Mouse (Mus musculus) MEL (cell line): ENCODE measurements at regions not wholly inside any gene's neighbourhood (a gene's known extent, or its start where the extent isn't known, plus 50 kb on each side); places are given as distances from the start of the nearest gene placed in this dataset.

Experiments used
- DNase-seq: peaks from one replicate; pipeline ENCODE4 v3.0.0; 2011; ENCODE audit warnings: low read depth, low spot score
- H3K27ac ChIP-seq: 2 replicates; pipeline ENCODE4 v1.5.1; 2012; ENCODE audit warnings: low read depth, mild to moderate bottlenecking, control low read depth, low read length, moderate library complexity; ENCODE audit not compliant: control insufficient read depth
- H3K27me3 ChIP-seq, 2 experiments: fragments of 150-350 bp in 1 of 2; sonication (generic) in 1 of 2; 2 replicates each; pipeline ENCODE4 v1.6.1; 2012; ENCODE audit warnings: low read length in 2 of 2, mild to moderate bottlenecking in 2 of 2, improper control_type of control experiment in 1 of 2, moderate library complexity in 1 of 2; ENCODE audit not compliant: insufficient read depth in 2 of 2, control insufficient read depth in 1 of 2
- H3K36me3 ChIP-seq, 2 experiments: 2 replicates each; pipeline ENCODE4 v1.6.1; 2012 to 2014; ENCODE audit warnings: low read length in 2 of 2, improper control_type of control experiment in 1 of 2, inconsistent platforms in 1 of 2, mild to moderate bottlenecking in 1 of 2; ENCODE audit not compliant: insufficient read depth in 2 of 2, control insufficient read depth in 1 of 2
- H3K4me1 ChIP-seq, 2 experiments: fragments of 150-350 bp in 1 of 2; sonication (generic) in 1 of 2; 2 replicates each; pipeline ENCODE4 v1.6.1; 2012; ENCODE audit warnings: low read length in 2 of 2, improper control_type of control experiment in 1 of 2, mild to moderate bottlenecking in 1 of 2; ENCODE audit not compliant: insufficient read depth in 2 of 2, control insufficient read depth in 1 of 2
- H3K4me3 ChIP-seq, 2 experiments: fragments of 150-350 bp in 1 of 2; sonication (generic) in 1 of 2; 2 replicates each; pipeline ENCODE4 v1.5.1; 2012; ENCODE audit warnings: low read depth in 2 of 2, low read length in 2 of 2, mild to moderate bottlenecking in 2 of 2, moderate library complexity in 2 of 2, control low read depth in 1 of 2, improper control_type of control experiment in 1 of 2; ENCODE audit not compliant: control insufficient read depth in 1 of 2, insufficient read depth in 1 of 2
- H3K79me2 ChIP-seq: 2 replicates; pipeline ENCODE4 v1.6.1; 2012; ENCODE audit warnings: mild to moderate bottlenecking, low read length, moderate library complexity; ENCODE audit not compliant: control insufficient read depth, poor library complexity, insufficient read depth
- H3K9ac ChIP-seq: 2 replicates; pipeline ENCODE4 v1.6.1; 2012; ENCODE audit warnings: low read depth, mild to moderate bottlenecking, control low read depth, low read length, moderate library complexity; ENCODE audit not compliant: control insufficient read depth, poor library complexity, severe bottlenecking
- H3K9me3 ChIP-seq: fragments of 150-350 bp; sonication (generic); replicated peaks from 2 replicates; pipeline ENCODE4 v1.6.1; 2012; ENCODE audit warnings: mild to moderate bottlenecking, low read length, improper control_type of control experiment, moderate library complexity; ENCODE audit not compliant: insufficient read depth
- CHD2 ChIP-seq: IDR thresholded peaks from 2 replicates; pipeline ENCODE4 v1.6.1; 2011; ENCODE audit warnings: low read length, improper control_type of control experiment
- CTCF ChIP-seq, 3 experiments: IDR thresholded peaks in 2 of 3; conservative IDR thresholded peaks in 1 of 3; 2 replicates each; pipeline ENCODE4 v1.5.1; 2011 to 2012; ENCODE audit warnings: low read length in 3 of 3, low read depth in 2 of 3, mild to moderate bottlenecking in 2 of 3, improper control_type of control experiment in 1 of 3, inconsistent platforms in 1 of 3, mixed read lengths in 1 of 3, moderate library complexity in 1 of 3; ENCODE audit not compliant: control insufficient read depth in 1 of 3, insufficient read depth in 1 of 3, poor library complexity in 1 of 3, severe bottlenecking in 1 of 3
- E2F4 ChIP-seq: IDR thresholded peaks from 2 replicates; pipeline ENCODE4 v1.6.1; 2011; ENCODE audit warnings: low read depth, low read length, improper control_type of control experiment, borderline replicate concordance
- ETS1 ChIP-seq: IDR thresholded peaks from 2 replicates; pipeline ENCODE4 v1.6.1; 2012; ENCODE audit warnings: low read depth, mild to moderate bottlenecking, inconsistent platforms, low read length, improper control_type of control experiment, moderate library complexity
- KAT2A ChIP-seq: conservative IDR thresholded peaks from 2 replicates; pipeline ENCODE4 v1.6.1; 2012; ENCODE audit warnings: low read depth, low read length, improper control_type of control experiment, inconsistent platforms
- MAFK ChIP-seq: IDR thresholded peaks from 2 replicates; pipeline ENCODE4 v1.6.1; 2011; ENCODE audit warnings: low read depth, mild to moderate bottlenecking, low read length, improper control_type of control experiment, borderline replicate concordance
- MAZ ChIP-seq: IDR thresholded peaks from 2 replicates; pipeline ENCODE4 v1.6.1; 2012; ENCODE audit warnings: low read depth, mild to moderate bottlenecking, inconsistent platforms, low read length, improper control_type of control experiment
- MYB ChIP-seq: IDR thresholded peaks from 2 replicates; pipeline ENCODE4 v1.6.1; 2011; ENCODE audit warnings: mild to moderate bottlenecking, low read depth, low read length, improper control_type of control experiment
- NRF1 ChIP-seq: IDR thresholded peaks from 2 replicates; pipeline ENCODE4 v1.6.1; 2014; ENCODE audit warnings: low read depth, mild to moderate bottlenecking, inconsistent platforms, low read length, improper control_type of control experiment, moderate library complexity; ENCODE audit not compliant: poor library complexity, insufficient read depth, severe bottlenecking
- POLR2A ChIP-seq, 2 experiments: IDR thresholded peaks; 2 replicates each; pipeline ENCODE4 v1.6.1; 2011 to 2012; ENCODE audit warnings: low read length in 2 of 2, mild to moderate bottlenecking in 2 of 2, control low read depth in 1 of 2, improper control_type of control experiment in 1 of 2, low read depth in 1 of 2, moderate library complexity in 1 of 2; ENCODE audit not compliant: control insufficient read depth in 1 of 2, insufficient read depth in 1 of 2, poor library complexity in 1 of 2
- POLR2AphosphoS2 ChIP-seq: IDR thresholded peaks from 2 replicates; pipeline ENCODE4 v1.6.1; 2011; ENCODE audit warnings: low read length, improper control_type of control experiment
- RAD21 ChIP-seq: IDR thresholded peaks from 2 replicates; pipeline ENCODE4 v1.6.1; 2011; ENCODE audit warnings: mild to moderate bottlenecking, low read depth, low read length, improper control_type of control experiment
- RCOR1 ChIP-seq: IDR thresholded peaks from 2 replicates; pipeline ENCODE4 v1.6.1; 2012; ENCODE audit warnings: low read depth, mild to moderate bottlenecking, inconsistent platforms, low read length, improper control_type of control experiment
- UBTF ChIP-seq: IDR thresholded peaks from 2 replicates; pipeline ENCODE4 v1.6.1; 2012; ENCODE audit warnings: low read depth, mild to moderate bottlenecking, inconsistent platforms, low read length, improper control_type of control experiment, moderate library complexity, borderline replicate concordance; ENCODE audit not compliant: insufficient read depth
- USF1 ChIP-seq: IDR thresholded peaks from 2 replicates; pipeline ENCODE4 v1.6.1; 2014; ENCODE audit warnings: low read depth, mild to moderate bottlenecking, inconsistent platforms, low read length, improper control_type of control experiment, moderate library complexity
- ZC3H11A ChIP-seq: IDR thresholded peaks from 2 replicates; pipeline ENCODE4 v1.6.1; 2012; ENCODE audit warnings: low read depth, mild to moderate bottlenecking, inconsistent platforms, low read length, improper control_type of control experiment
- ZKSCAN1 ChIP-seq: IDR thresholded peaks from 2 replicates; pipeline ENCODE4 v1.6.1; 2012; ENCODE audit warnings: low read depth, mild to moderate bottlenecking, inconsistent platforms, low read length, improper control_type of control experiment, moderate library complexity

DNA sequence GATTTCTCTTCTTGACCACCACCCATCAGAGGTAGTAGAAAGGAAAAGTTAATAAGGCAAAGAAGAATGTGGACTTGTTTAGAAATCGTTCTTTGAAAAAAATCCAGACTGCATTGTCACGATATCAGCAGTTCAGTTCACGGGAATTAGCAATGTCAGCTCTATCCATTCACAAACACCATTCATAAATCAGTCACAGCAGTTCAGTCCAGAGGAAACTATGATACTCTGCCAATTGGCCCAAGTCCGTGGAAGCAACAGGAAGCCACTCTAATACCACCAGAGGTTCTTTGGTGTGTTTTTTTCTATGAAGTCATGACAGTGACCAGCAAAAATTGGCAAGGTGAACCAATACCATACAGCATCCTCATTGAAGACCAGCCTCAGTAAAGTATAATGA, 355.6 kb upstream of the Ghitm start:
- Histone ChIP-seq H3K79me2 (no peaks in the 10 kb centered on the region), H3K9ac (no peak overlapping the region), H3K27me3 (no peaks in the 10 kb centered on the region), H3K4me3 (no peak overlapping the region), H3K27ac (no peak overlapping the region), H3K9me3 (no peaks in the 10 kb centered on the region), H3K36me3 (no peaks in the 10 kb centered on the region), H3K4me1 (no peaks in the 10 kb centered on the region)
- TF ChIP-seq RCOR1, result no peak
- TF ChIP-seq USF1, result no peak
- no peak for TF ChIP-seq MYB
- DNase-seq, result no peak

GRCm38 (mm10) chr14:37485292-37485691, 350.2 kb upstream of the Ghitm start:
- no peaks in the 10 kb centered on the region for H3K4me1 ChIP-seq
- TF ChIP-seq UBTF, result no peak
- TF ChIP-seq NRF1, result no peak
- TF ChIP-seq RAD21, result no peak
- TF ChIP-seq POLR2A (IDR thresholded peaks at IDR 0.05; ENCODE audit: control insufficient read depth in 1 of 2, insufficient read depth in 1 of 2, low read depth in 1 of 2, low read length in 2 of 2, poor library complexity in 1 of 2), result no peak
- TF ChIP-seq MAZ, result no peak
- TF ChIP-seq POLR2AphosphoS2, result no peak
- TF ChIP-seq KAT2A, result no peak
- no peak for TF ChIP-seq RCOR1
- no peak for TF ChIP-seq ZC3H11A
- no peak for TF ChIP-seq MYB
- TF ChIP-seq CTCF (IDR thresholded peaks at IDR 0.05 in 2 of 3, conservative IDR thresholded peaks at IDR 0.05 in 1 of 3; ENCODE audit: control insufficient read depth in 1 of 3, insufficient read depth in 1 of 3, low read depth in 2 of 3, low read length in 3 of 3, poor library complexity in 1 of 3, severe bottlenecking in 1 of 3), result no peak
- TF ChIP-seq, all 39 proteins: peak for 0
- Histone ChIP-seq H3K4me3 (no peak overlapping the region), H3K36me3 (no peaks in the 10 kb centered on the region), H3K79me2 (no peaks in the 10 kb centered on the region), H3K27me3 (no peaks in the 10 kb centered on the region), H3K9me3 (no peaks in the 10 kb centered on the region), H3K27ac (no peak overlapping the region), H3K9ac (no peak overlapping the region)
- no peak for DNase-seq

DNA sequence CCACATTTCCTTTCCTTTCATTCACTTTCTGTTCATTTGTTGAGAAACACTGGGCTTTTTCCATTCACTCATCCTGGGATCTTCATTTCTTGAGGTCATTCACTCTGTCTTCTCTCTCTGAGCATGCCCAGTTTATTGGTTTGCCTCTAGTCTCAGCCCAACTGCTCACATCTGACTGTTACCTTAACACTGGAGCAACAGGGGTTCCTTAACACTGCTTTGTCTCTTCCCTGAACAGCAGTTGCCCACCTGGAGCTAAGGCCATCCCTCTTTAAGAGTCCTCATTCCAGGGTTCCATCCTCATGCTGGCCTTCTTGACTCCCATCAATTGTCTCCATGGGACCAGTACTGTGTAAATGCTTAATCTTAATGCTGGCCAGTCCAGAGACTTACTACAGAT, 342.5 kb upstream of the Ghitm start:
- no peak overlapping the region for H3K9ac ChIP-seq
- TF ChIP-seq E2F4 (no peak), ETS1 (no peak), CHD2 (no peak), POLR2A (IDR thresholded peaks at IDR 0.05; ENCODE audit: control insufficient read depth in 1 of 2, insufficient read depth in 1 of 2, low read depth in 1 of 2, low read length in 2 of 2, poor library complexity in 1 of 2) (no peak), ZKSCAN1 (no peak), MAFK (no peak), UBTF (no peak)

More for the DNA sequence above, 342.5 kb upstream of the Ghitm start:
- Histone ChIP-seq H3K79me2 (no peaks in the 10 kb centered on the region), H3K4me1 (no peaks in the 10 kb centered on the region), H3K36me3 (no peaks in the 10 kb centered on the region), H3K9me3 (no peaks in the 10 kb centered on the region), H3K4me3 (no peak overlapping the region), H3K27ac (no peak overlapping the region), H3K27me3 (no peaks in the 10 kb centered on the region)
- DNase-seq, result no peak
